Mouse (Mus musculus): ENCODE results near the gene Oas1h. TPM values are rescaled to one million over a fixed set of nuclear protein-coding genes. Genes with fewer than 3 reads are reported as not detected.
"Not testable (repeated sequence)": the region's sequence is repeated elsewhere in the genome, so short reads cannot be mapped to it uniquely, and the experiment has no call there.

Gene Oas1h
- polyA plus RNA-seq, 1 experiment from 2014 or later: not detected

- H3K4me1 ChIP-seq (ENCODE audit: control insufficient read depth, insufficient read depth, low read length): no peaks in the 10 kb centered on the region
- no peaks in the 10 kb centered on the region for H3K9me3 ChIP-seq (replicated peaks; ENCODE audit: control insufficient read depth, low read length)
- WGBS (ENCODE audit: insufficient replicate concordance): 77% methylated on average over 7 of the region's 7 CpGs
- no peak overlapping the region for H3K9ac ChIP-seq (ENCODE audit: low read depth, low read length)
- no peak overlapping the region for H3K27ac ChIP-seq (ENCODE audit: low read depth, low read length)
- ATAC-seq (replicated peaks; ENCODE audit: insufficient number of reproducible peaks, low FRiP score, low TSS enrichment): no peak
- no peaks in the 10 kb centered on the region for H3K36me3 ChIP-seq (ENCODE audit: control insufficient read depth, insufficient read depth, low read length)
- H3K4me2 ChIP-seq: no peak overlapping the region
- H3K4me3 ChIP-seq (ENCODE audit: low read depth, low read length): no peak overlapping the region
- 0 out of 2 replicates have a peak, but pooled peaks cover 3% of the 10 kb centered on the region for H3K27me3 ChIP-seq (ENCODE audit: control insufficient read depth, insufficient read depth, low read length)
Measured at GRCm38 (mm10) chr5:120870782-120871181, 9.6 kb downstream of the Oas1h start.

DNA sequence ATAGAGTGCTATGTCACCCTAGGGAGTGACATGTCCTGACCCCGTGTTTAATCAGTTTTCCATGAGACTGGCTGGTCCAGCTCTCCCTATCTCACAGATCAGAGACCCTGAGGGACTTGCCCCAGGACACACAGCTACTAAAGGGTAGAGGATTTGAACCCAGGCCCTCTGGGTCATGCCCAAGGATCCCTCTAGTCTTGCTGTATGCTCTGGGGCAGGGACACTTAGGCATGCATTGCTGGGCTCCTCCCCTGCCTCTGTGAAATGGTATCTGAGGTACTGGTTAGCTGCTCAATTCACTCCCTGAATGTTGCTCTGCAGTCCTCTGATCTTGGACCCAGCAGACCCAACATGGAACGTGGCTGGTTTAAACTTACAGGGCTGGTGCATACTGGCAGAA lies 10.2 kb downstream of the Oas1h start:
- no peak for ATAC-seq (replicated peaks; ENCODE audit: insufficient number of reproducible peaks, low FRiP score, low TSS enrichment)
- no peak overlapping the region for H3K27ac ChIP-seq (ENCODE audit: low read depth, low read length)
- WGBS (ENCODE audit: insufficient replicate concordance): 42% methylated on average over 2 of the region's 2 CpGs

GRCm38 (mm10) chr5:120876839-120877238 lies 15.6 kb downstream of the Oas1h start:
- H3K9me3 ChIP-seq (replicated peaks; ENCODE audit: control insufficient read depth, low read length); H3K4me1 ChIP-seq (ENCODE audit: control insufficient read depth, insufficient read depth, low read length); H3K27me3 ChIP-seq (ENCODE audit: control insufficient read depth, insufficient read depth, low read length); H3K4me2 ChIP-seq; H3K4me3 ChIP-seq (ENCODE audit: low read depth, low read length); H3K36me3 ChIP-seq (ENCODE audit: control insufficient read depth, insufficient read depth, low read length); ATAC-seq (replicated peaks; ENCODE audit: insufficient number of reproducible peaks, low FRiP score, low TSS enrichment); H3K9ac ChIP-seq (ENCODE audit: low read depth, low read length); H3K27ac ChIP-seq (ENCODE audit: low read depth, low read length): not testable (repeated sequence)
- 67% methylated on average over 2 of the region's 3 CpGs for WGBS (ENCODE audit: insufficient replicate concordance)

More for the DNA sequence above, 10.2 kb downstream of the Oas1h start:
- H3K4me2 ChIP-seq: no peak overlapping the region
- H3K27me3 ChIP-seq (ENCODE audit: control insufficient read depth, insufficient read depth, low read length): 0 out of 2 replicates have a peak, but pooled peaks cover 3% of the 10 kb centered on the region
- no peak overlapping the region for H3K4me3 ChIP-seq (ENCODE audit: low read depth, low read length)
- H3K36me3 ChIP-seq (ENCODE audit: control insufficient read depth, insufficient read depth, low read length): no peaks in the 10 kb centered on the region
- H3K4me1 ChIP-seq (ENCODE audit: control insufficient read depth, insufficient read depth, low read length): no peaks in the 10 kb centered on the region
- no peaks in the 10 kb centered on the region for H3K9me3 ChIP-seq (replicated peaks; ENCODE audit: control insufficient read depth, low read length)
- H3K9ac ChIP-seq (ENCODE audit: low read depth, low read length): no peak overlapping the region

GRCm38 (mm10) chr5:120877407-120877806 lies 16.2 kb downstream of the Oas1h start:
- ATAC-seq (replicated peaks; ENCODE audit: insufficient number of reproducible peaks, low FRiP score, low TSS enrichment); H3K27ac ChIP-seq (ENCODE audit: low read depth, low read length); H3K27me3 ChIP-seq (ENCODE audit: control insufficient read depth, insufficient read depth, low read length); H3K9me3 ChIP-seq (replicated peaks; ENCODE audit: control insufficient read depth, low read length); H3K4me1 ChIP-seq (ENCODE audit: control insufficient read depth, insufficient read depth, low read length); H3K36me3 ChIP-seq (ENCODE audit: control insufficient read depth, insufficient read depth, low read length); H3K4me2 ChIP-seq; H3K9ac ChIP-seq (ENCODE audit: low read depth, low read length); H3K4me3 ChIP-seq (ENCODE audit: low read depth, low read length): not testable (repeated sequence)
- WGBS (ENCODE audit: insufficient replicate concordance): 71% methylated on average over 2 of the region's 2 CpGs

- not testable (repeated sequence) for H3K27ac ChIP-seq (ENCODE audit: low read depth, low read length); H3K4me3 ChIP-seq (ENCODE audit: low read depth, low read length); H3K9ac ChIP-seq (ENCODE audit: low read depth, low read length); H3K27me3 ChIP-seq (ENCODE audit: control insufficient read depth, insufficient read depth, low read length); H3K9me3 ChIP-seq (replicated peaks; ENCODE audit: control insufficient read depth, low read length); H3K4me1 ChIP-seq (ENCODE audit: control insufficient read depth, insufficient read depth, low read length); H3K4me2 ChIP-seq; ATAC-seq (replicated peaks; ENCODE audit: insufficient number of reproducible peaks, low FRiP score, low TSS enrichment); H3K36me3 ChIP-seq (ENCODE audit: control insufficient read depth, insufficient read depth, low read length)
- WGBS (ENCODE audit: insufficient replicate concordance): 46% methylated on average over 2 of the region's 2 CpGs
Measured at GRCm38 (mm10) chr5:120878803-120879202, 17.6 kb downstream of the Oas1h start.

DNA sequence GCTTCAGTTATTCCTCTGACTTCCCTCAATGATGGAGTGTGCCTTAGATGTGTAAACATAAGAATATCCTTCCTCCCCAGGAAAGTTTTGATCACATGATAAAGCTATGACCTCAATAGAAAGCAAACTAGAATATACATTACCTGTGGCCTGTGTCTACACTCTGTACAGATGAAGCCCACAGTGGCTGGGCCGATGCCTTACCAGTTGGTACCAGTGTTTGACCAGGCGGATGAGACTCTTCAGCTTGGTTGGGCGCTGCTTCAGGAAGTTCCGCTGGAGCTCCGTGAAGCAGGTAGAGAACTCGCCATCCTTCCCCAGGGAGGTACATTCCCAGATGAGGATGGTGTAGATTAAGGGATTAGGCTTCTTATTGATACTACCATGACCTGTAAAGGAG lies 20.5 kb downstream of the Oas1h start:
- H3K4me2 ChIP-seq; H3K9ac ChIP-seq (ENCODE audit: low read depth, low read length); H3K4me1 ChIP-seq (ENCODE audit: control insufficient read depth, insufficient read depth, low read length); ATAC-seq (replicated peaks; ENCODE audit: insufficient number of reproducible peaks, low FRiP score, low TSS enrichment); H3K27ac ChIP-seq (ENCODE audit: low read depth, low read length); H3K9me3 ChIP-seq (replicated peaks; ENCODE audit: control insufficient read depth, low read length); H3K36me3 ChIP-seq (ENCODE audit: control insufficient read depth, insufficient read depth, low read length); H3K4me3 ChIP-seq (ENCODE audit: low read depth, low read length); H3K27me3 ChIP-seq (ENCODE audit: control insufficient read depth, insufficient read depth, low read length): not testable (repeated sequence)
- 89% methylated on average over 6 of the region's 6 CpGs for WGBS (ENCODE audit: insufficient replicate concordance)

DNA sequence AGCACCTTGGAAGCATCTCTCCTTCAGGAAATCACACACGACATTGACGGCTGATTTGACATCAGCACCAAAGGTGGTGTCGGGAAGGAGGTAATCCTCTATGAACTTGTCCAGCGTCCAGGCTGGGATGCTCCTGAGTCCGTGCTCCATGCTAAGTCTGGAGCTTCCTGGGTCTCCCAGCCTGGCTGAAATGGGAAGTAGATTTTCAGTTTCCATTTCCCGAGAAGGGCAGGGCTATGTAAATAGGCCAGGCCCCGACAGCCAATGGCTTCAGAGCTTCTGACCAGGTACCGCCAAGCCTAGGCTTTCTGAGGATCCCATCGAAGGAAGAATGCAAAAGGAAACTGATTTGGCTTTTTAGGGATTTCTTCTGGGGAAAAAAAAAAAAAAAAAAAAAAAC lies 26.2 kb downstream of the Oas1h start, which contains the start of gene Oas1g:
Oas1g (minus strand) TSS at position 201 of the 400 bp plus-strand sequence.
- H3K27me3 ChIP-seq (ENCODE audit: control insufficient read depth, insufficient read depth, low read length); H3K4me2 ChIP-seq; H3K27ac ChIP-seq (ENCODE audit: low read depth, low read length); H3K9me3 ChIP-seq (replicated peaks; ENCODE audit: control insufficient read depth, low read length); H3K9ac ChIP-seq (ENCODE audit: low read depth, low read length); H3K4me3 ChIP-seq (ENCODE audit: low read depth, low read length); H3K4me1 ChIP-seq (ENCODE audit: control insufficient read depth, insufficient read depth, low read length); H3K36me3 ChIP-seq (ENCODE audit: control insufficient read depth, insufficient read depth, low read length); ATAC-seq (replicated peaks; ENCODE audit: insufficient number of reproducible peaks, low FRiP score, low TSS enrichment): not testable (repeated sequence)
- WGBS (ENCODE audit: insufficient replicate concordance): 18% methylated on average over 6 of the region's 9 CpGs

- Histone ChIP-seq H3K27me3 (ENCODE audit: control insufficient read depth, insufficient read depth, low read length) (no peaks in the 10 kb centered on the region), H3K9ac (ENCODE audit: low read depth, low read length) (no peak overlapping the region), H3K27ac (ENCODE audit: low read depth, low read length) (no peak overlapping the region), H3K36me3 (ENCODE audit: control insufficient read depth, insufficient read depth, low read length) (no peaks in the 10 kb centered on the region), H3K4me2 (no peak overlapping the region), H3K9me3 (replicated peaks; ENCODE audit: control insufficient read depth, low read length) (no peaks in the 10 kb centered on the region), H3K4me1 (ENCODE audit: control insufficient read depth, insufficient read depth, low read length) (no peaks in the 10 kb centered on the region), H3K4me3 (ENCODE audit: low read depth, low read length) (no peak overlapping the region)
- no peak for ATAC-seq (replicated peaks; ENCODE audit: insufficient number of reproducible peaks, low FRiP score, low TSS enrichment)
- WGBS (ENCODE audit: insufficient replicate concordance): 32% methylated on average over 6 of the region's 6 CpGs
Measured at GRCm38 (mm10) chr5:120887831-120888230, 26.6 kb downstream of the Oas1h start.

DNA sequence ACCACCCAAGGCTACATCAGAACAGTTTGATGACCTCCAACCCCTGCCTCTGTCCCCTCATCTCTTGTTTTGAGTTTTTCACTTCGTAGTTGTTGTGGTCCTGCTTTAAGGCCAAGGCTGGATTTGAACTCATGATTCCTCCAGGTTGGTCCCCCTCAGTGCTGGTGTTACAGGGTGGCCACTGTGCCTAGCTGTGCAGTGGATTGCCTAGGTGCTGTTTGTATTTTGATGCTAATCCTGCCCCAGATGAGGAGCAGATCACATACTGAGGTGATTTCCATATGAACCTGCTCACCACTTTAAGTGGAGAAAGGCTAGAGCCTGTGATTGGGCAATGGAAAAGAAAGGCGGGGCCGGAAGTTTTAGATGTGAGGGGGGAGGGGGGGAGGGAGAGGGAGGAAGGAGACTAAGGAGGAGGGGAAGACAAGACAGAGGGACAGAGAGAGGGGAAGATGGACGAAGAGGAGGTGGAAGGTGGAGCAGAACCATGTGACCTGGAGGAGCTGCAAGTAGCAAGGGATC lies 27.1 kb downstream of the Oas1h start:
- not testable (repeated sequence) for H3K4me2 ChIP-seq; H3K36me3 ChIP-seq (ENCODE audit: control insufficient read depth, insufficient read depth, low read length); H3K9ac ChIP-seq (ENCODE audit: low read depth, low read length); H3K4me1 ChIP-seq (ENCODE audit: control insufficient read depth, insufficient read depth, low read length); H3K4me3 ChIP-seq (ENCODE audit: low read depth, low read length); ATAC-seq (replicated peaks; ENCODE audit: insufficient number of reproducible peaks, low FRiP score, low TSS enrichment); H3K9me3 ChIP-seq (replicated peaks; ENCODE audit: control insufficient read depth, low read length); H3K27me3 ChIP-seq (ENCODE audit: control insufficient read depth, insufficient read depth, low read length); H3K27ac ChIP-seq (ENCODE audit: low read depth, low read length)
- 35% methylated on average over 4 of the region's 4 CpGs for WGBS (ENCODE audit: insufficient replicate concordance)

All from heart, embryonic 11.5 days (tissue).